Comparison of ENCODE assay signal across 8 mouse cellular contexts in genomic region chr2:122638029-122638428, GRCm38 (mm10). TPM values are rescaled to one million over a fixed set of nuclear protein-coding genes. Genes with fewer than 3 reads are reported as not detected.
DNase-seq lines count a peak whose midpoint lies in the region; ATAC-seq and TF ChIP-seq lines count a peak whose summit lies in the region.

No protein-coding gene starts in this region.

- no peak overlapping the region for H3K27ac ChIP-seq in gastrocnemius, adult 2 months
- no peak overlapping the region for H3K27ac ChIP-seq in liver, embryonic 15.5 days (replicated peaks)

- no peak for ATAC-seq in liver, embryonic 15.5 days (ENCODE audit: insufficient read depth)
- ATAC-seq in megakaryocyte-erythroid progenitor cell, adult 5-6 weeks (replicated peaks; ENCODE audit: low FRiP score, low TSS enrichment, poor library complexity, severe bottlenecking) = no peak

- H3K4me2 ChIP-seq in liver, embryonic 15.5 days = peak overlapping the region; percentile 65

- H3K9ac ChIP-seq in liver, embryonic 15.5 days = no peak overlapping the region

- H3K36me3 ChIP-seq in liver, embryonic 15.5 days (replicated peaks) = peaks cover 3% of the 10 kb centered on the region

- 29% methylated on average over 12 of the region's 12 CpGs for WGBS in liver, embryonic 15.5 days (ENCODE audit: insufficient replicate concordance)

- TF ChIP-seq CTCF in gastrocnemius, adult 2 months (IDR thresholded peaks at IDR 0.05) = no peak

- no peak for DNase-seq in gastrocnemius, adult 2 months
- no peak for DNase-seq in gastrocnemius, postnatal 14 days
- DNase-seq in thymus, postnatal 14 days = peak; percentile 20
- no peak for DNase-seq in thymus, postnatal 0 days (ENCODE audit: low spot score)
- no peak for DNase-seq in layer of hippocampus, adult 8-10 months (ENCODE audit: low spot score in 2 of 2)
- no peak for DNase-seq in thymus, postnatal 25 days

- H3K4me1 ChIP-seq in liver, embryonic 15.5 days (replicated peaks) = peaks cover 6% of the 10 kb centered on the region; the same call in 1 of the 2 replicates

- intact Hi-C loops in gastrocnemius, adult 2 months (cut with DNase I) = loop anchor here (10.0 kb wide), 2 partner anchors 117 to 263 kb away; no protein-coding TSS in a partner anchor
- intact Hi-C loops in gastrocnemius, postnatal 14 days (cut with DNase I; ENCODE audit: low total_unique reads) = loop anchor here (10.0 kb wide), 1 partner anchor 117 kb away; no protein-coding TSS in a partner anchor

- peak overlapping the region; percentile 75 for H3K4me3 ChIP-seq in gastrocnemius, adult 2 months
- H3K4me3 ChIP-seq in liver, embryonic 15.5 days (replicated peaks) = peak overlapping the region; percentile 35

- H3K27me3 ChIP-seq in liver, embryonic 15.5 days = peaks cover 28% of the 10 kb centered on the region

- H3K9me3 ChIP-seq in liver, embryonic 15.5 days (replicated peaks) = no peaks in the 10 kb centered on the region

RNA-seq across cellular contexts. Expression of gene AA467197, which starts 1.2 kb away (rescaled TPM):
- under 1 TPM in 1 of 2 experiments, not detected in 1; 0.54 TPM for total RNA-seq in gastrocnemius, adult 2 months (2021)
- total RNA-seq in gastrocnemius, postnatal 14 days (2021) = not detected
- 25.3 and 27.2 TPM in 2 replicates for polyA plus RNA-seq in thymus, postnatal 0 days (2015; fragmentation: Nextera tagmentation; extraction: Ambion mirVana)
- 1.3 and 2.1 TPM in 2 replicates for polyA plus RNA-seq in liver, embryonic 15.5 days (2015; fragmentation: Nextera tagmentation; extraction: Ambion mirVana)
- not detected in 2 replicates for total RNA-seq in megakaryocyte-erythroid progenitor cell, adult 5-6 weeks (2014; fragmentation: Nextera tagmentation)
- 2.2 and 2.6 TPM in 2 replicates for total RNA-seq in megakaryocyte-erythroid progenitor cell, adult 5-6 weeks (2017)
- total RNA-seq in layer of hippocampus, adult 8-10 months (2022) = under 1 TPM; 0.54 to 0.91 (median 0.82) TPM

RNA-seq across cellular contexts. Expression of gene Gatm, which starts 26.9 kb away (rescaled TPM):
- 1 to 10 TPM; 3.9 to 4.5 TPM for total RNA-seq in gastrocnemius, adult 2 months (2021)
- total RNA-seq in gastrocnemius, postnatal 14 days (2021) = 10 to 100 TPM; 35.3 to 72.2 TPM
- polyA plus RNA-seq in thymus, postnatal 0 days (2015; fragmentation: Nextera tagmentation; extraction: Ambion mirVana) = 6.3 and 7.4 TPM in 2 replicates
- 29.4 and 31.9 TPM in 2 replicates for polyA plus RNA-seq in liver, embryonic 15.5 days (2015; fragmentation: Nextera tagmentation; extraction: Ambion mirVana)
- total RNA-seq in megakaryocyte-erythroid progenitor cell, adult 5-6 weeks (2014; fragmentation: Nextera tagmentation) = 154 and 166 TPM in 2 replicates
- 110 and 122 TPM in 2 replicates for total RNA-seq in megakaryocyte-erythroid progenitor cell, adult 5-6 weeks (2017)
- 100 to 1,000 TPM in 1 of 4 experiments, 10 to 100 TPM in 3; 91.7 to 100 (median 94.8) TPM for total RNA-seq in layer of hippocampus, adult 8-10 months (2022)

Comparison
In these comparisons a context has a peak if more than half of its experiments do, and no peak if none do; other contexts are left out.
1. RNA of gene Gatm, which starts 26.9 kb away (total RNA-seq): 110 to 166 TPM in megakaryocyte-erythroid progenitor cell, adult 5-6 weeks, 91.7 to 100 TPM in layer of hippocampus, adult 8-10 months and 35.3 to 72.2 TPM in gastrocnemius, postnatal 14 days; 3.9 to 4.5 TPM in gastrocnemius, adult 2 months; every median in the first group is over 4 times any median in the second.